Mouse (Mus musculus) thymus, adult 2 months (tissue): Measurements from ENCODE around the gene Gstt2.

Experiments used
- CTCF ChIP-seq: fragments of 200-500 bp; IDR thresholded peaks from 2 replicates; pipeline ENCODE4 v1.5.1; 2012; ENCODE audit warnings: mild to moderate bottlenecking, control low read depth, low read length, moderate library complexity, borderline replicate concordance; ENCODE audit not compliant: control insufficient read depth, poor library complexity, insufficient read depth; ENCODE audit errors: extremely low read depth
- POLR2A ChIP-seq: fragments of 200-500 bp; IDR thresholded peaks from 2 replicates; pipeline ENCODE4 v1.6.1; 2012; ENCODE audit warnings: mild to moderate bottlenecking, low read length, control low read depth, moderate library complexity; ENCODE audit not compliant: control insufficient read depth, poor library complexity, insufficient read depth; ENCODE audit errors: extremely low read depth

GRCm38 (mm10) chr10:75822443-75822842 is 14.8 kb downstream of the Gstt2 start, which contains the start of gene Gstt4:
- TF ChIP-seq CTCF: no peak
- no peak for TF ChIP-seq POLR2A
